Mouse (Mus musculus) thymus, adult 18-20 months (tissue): Measurements from ENCODE around the gene Zranb2.

ENCODE experiments used
- DNase-seq, 2 experiments: peaks; one replicate each; pipeline ENCODE4 v3.0.0; 2022; ENCODE audit warnings: mixed read lengths in 2 of 2

Gene Zranb2

GRCm38 (mm10) chr3:157579376-157579775 is 45.4 kb downstream of the Zranb2 start:
- no peak for DNase-seq

- no peak for DNase-seq
Measured at GRCm38 (mm10) chr3:157580299-157580698, 46.3 kb downstream of the Zranb2 start.

GRCm38 (mm10) chr3:157581755-157582154 is 47.8 kb downstream of the Zranb2 start:
- no peak for DNase-seq

GRCm38 (mm10) chr3:157582626-157583405 is 48.9 kb downstream of the Zranb2 start:
- no peak for DNase-seq

- no peak for DNase-seq
Measured at GRCm38 (mm10) chr3:157597837-157598379, 63.9 kb downstream of the Zranb2 start.
